Mouse (Mus musculus) forebrain, embryonic 14.5 days (tissue): ENCODE measurements around the gene Capn11. TPM values are rescaled to one million over a fixed set of nuclear protein-coding genes. Genes with fewer than 3 reads are reported as not detected.

Experiments
- ATAC-seq: fragments of 200-750 bp; cut with Nextera tagmentation; 2 replicates; pipeline ENCODE4 v1.8.0; 2017; ENCODE audit warnings: mild to moderate bottlenecking, moderate library complexity
- DNase-seq: peaks from one replicate; pipeline ENCODE4 v3.0.0-alpha.2; 2015; ENCODE audit warnings: low spot score
- H3K27ac ChIP-seq: fragments of 300-500 bp; sonication (generic); 2 replicates; pipeline ENCODE4 v1.5.1; 2014; ENCODE audit warnings: low read depth, mild to moderate bottlenecking, control low read depth, low read length, moderate library complexity
- H3K27me3 ChIP-seq: fragments of 300-500 bp; sonication (generic); replicated peaks from 2 replicates; pipeline ENCODE4 v1.6.1; 2014; ENCODE audit warnings: low read length, control low read depth, mixed read lengths; ENCODE audit not compliant: control insufficient read depth, insufficient read depth
- H3K36me3 ChIP-seq: fragments of 300-500 bp; sonication (generic); 2 replicates; pipeline ENCODE4 v1.6.1; 2014; ENCODE audit warnings: low read length, control low read depth; ENCODE audit not compliant: control insufficient read depth, insufficient read depth
- H3K4me1 ChIP-seq: fragments of 300-500 bp; sonication (generic); 2 replicates; pipeline ENCODE4 v1.6.1; 2014; ENCODE audit warnings: antibody characterized with exemption, low read length, control low read depth; ENCODE audit not compliant: control insufficient read depth, insufficient read depth
- H3K4me2 ChIP-seq: fragments of 300-500 bp; sonication (generic); 2 replicates; pipeline ENCODE4 v1.6.1; 2014; ENCODE audit warnings: mild to moderate bottlenecking, control low read depth, low read length
- H3K4me3 ChIP-seq: fragments of 300-500 bp; sonication (generic); 2 replicates; pipeline ENCODE4 v1.5.1; 2014; ENCODE audit warnings: low read depth, low read length, control low read depth
- H3K9ac ChIP-seq: fragments of 300-500 bp; sonication (generic); 2 replicates; pipeline ENCODE4 v1.6.1; 2014; ENCODE audit warnings: mild to moderate bottlenecking, low read length, control low read depth, moderate library complexity
- H3K9me3 ChIP-seq: fragments of 300-500 bp; sonication (generic); replicated peaks from 2 replicates; pipeline ENCODE4 v1.6.1; 2016; ENCODE audit warnings: low read length, control low read depth, mixed read lengths; ENCODE audit not compliant: control insufficient read depth
- WGBS: fragments of 180-500 bp; shearing (Covaris S2); extraction: QIAGEN DNeasy Blood & Tissue Kit; methylation state at CpG from one replicate; pipeline ENCODE4 v1.1.7; 2014; 5-methylcytosine and 5-hydroxymethylcytosine counted together
- polyA plus RNA-seq: library from polyadenylated mRNA; unstranded; fragments of >200 nt; fragmentation: Nextera tagmentation; extraction: Ambion mirVana; gene quantifications from 2 replicates; pipeline ENCODE4 v1.2.1, GENCODE M21; 2014

Gene Capn11
- polyA plus RNA-seq, 1 experiment from 2014 or later: 0.61 TPM

GRCm38 (mm10) chr17:45599446-45600242, 59.5 kb downstream of the Capn11 start, which contains the start of gene Slc29a1:
Slc29a1 (minus strand) TSS chr17:45599606.
- WGBS: 17% methylated on average over 32 of the region's 32 CpGs
- Histone ChIP-seq H3K36me3 (no peaks in the 10 kb centered on the region), H3K9ac (peak within 1 kb of the TSS; percentile 48), H3K4me3 (peak within 1 kb of the TSS; percentile 24), H3K4me1 (peaks cover 13% of the 10 kb centered on the region; the same call in 1 of the 2 replicates), H3K27ac (no peak within 1 kb of the TSS), H3K9me3 (no peaks in the 10 kb centered on the region), H3K27me3 (peaks cover 28% of the 10 kb centered on the region), H3K4me2 (peak within 1 kb of the TSS; percentile 55)
- no peak for ATAC-seq
- peak; percentile 37 for DNase-seq

GRCm38 (mm10) chr17:45598891-45599290, 60.2 kb downstream of the Capn11 start:
- H3K9me3 ChIP-seq: no peaks in the 10 kb centered on the region
- 42% methylated on average over 3 of the region's 3 CpGs for WGBS
- no peak for DNase-seq
- no peak overlapping the region for H3K9ac ChIP-seq
- peak overlapping the region; percentile 55; the same call in 1 of the 2 replicates for H3K4me2 ChIP-seq
- peaks cover 30% of the 10 kb centered on the region for H3K27me3 ChIP-seq
- H3K4me1 ChIP-seq: peaks cover 19% of the 10 kb centered on the region; the same call in 1 of the 2 replicates
- no peak overlapping the region for H3K4me3 ChIP-seq
- H3K27ac ChIP-seq: no peak overlapping the region
- ATAC-seq: no peak
- H3K36me3 ChIP-seq: no peaks in the 10 kb centered on the region

DNA sequence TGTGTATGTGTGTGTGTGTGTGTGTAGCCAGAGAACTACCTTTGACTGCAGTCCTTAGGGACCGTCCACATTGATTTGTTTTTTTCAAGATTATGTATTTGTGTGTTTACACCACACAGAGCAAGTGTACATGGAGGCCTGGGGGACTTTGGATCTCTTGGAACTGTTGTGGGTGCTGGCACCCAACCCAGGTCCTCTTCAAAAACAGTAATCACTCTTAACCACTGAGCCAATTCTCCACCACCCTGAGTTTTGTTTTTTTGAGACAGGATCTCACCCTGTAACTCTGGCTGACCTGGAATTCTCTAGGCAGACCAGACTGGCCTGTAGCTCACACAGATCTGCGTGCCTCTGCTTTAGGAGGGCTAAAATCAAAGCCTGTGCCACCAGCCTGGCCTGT, 60.7 kb downstream of the Capn11 start:
- Histone ChIP-seq H3K4me2 (no peak overlapping the region), H3K27ac (no peak overlapping the region), H3K4me1 (peaks cover 19% of the 10 kb centered on the region; the same call in 1 of the 2 replicates), H3K4me3 (no peak overlapping the region), H3K9ac (no peak overlapping the region), H3K36me3 (no peaks in the 10 kb centered on the region), H3K9me3 (no peaks in the 10 kb centered on the region), H3K27me3 (peaks cover 30% of the 10 kb centered on the region)
- WGBS: 91% methylated on average over 2 of the region's 2 CpGs
- ATAC-seq (no peak), DNase-seq (no peak)

- Histone ChIP-seq H3K27me3 (peaks cover 30% of the 10 kb centered on the region), H3K9ac (no peak overlapping the region), H3K4me1 (peaks cover 19% of the 10 kb centered on the region; the same call in 1 of the 2 replicates), H3K36me3 (no peaks in the 10 kb centered on the region), H3K4me3 (no peak overlapping the region), H3K27ac (no peak overlapping the region), H3K9me3 (no peaks in the 10 kb centered on the region), H3K4me2 (no peak overlapping the region)
- DNase-seq: peak; percentile 75
- WGBS: 35% methylated on average over 3 of the region's 3 CpGs
- no peak for ATAC-seq
Observed at GRCm38 (mm10) chr17:45597787-45598186, 61.3 kb downstream of the Capn11 start.

GRCm38 (mm10) chr17:45596631-45597396, 62.3 kb downstream of the Capn11 start:
- Histone ChIP-seq H3K4me3 (no peak overlapping the region), H3K4me2 (no peak overlapping the region), H3K27me3 (peaks cover 27% of the 10 kb centered on the region), H3K36me3 (no peaks in the 10 kb centered on the region), H3K9me3 (no peaks in the 10 kb centered on the region), H3K27ac (peak overlapping the region; percentile 78), H3K9ac (no peak overlapping the region), H3K4me1 (peaks cover 19% of the 10 kb centered on the region; the same call in 1 of the 2 replicates)
- ATAC-seq (peak; percentile 69), DNase-seq (peak; percentile 72)
- WGBS: 25% methylated on average over 11 of the region's 11 CpGs

- Histone ChIP-seq H3K27me3 (peaks cover 18% of the 10 kb centered on the region), H3K9me3 (no peaks in the 10 kb centered on the region), H3K9ac (peak overlapping the region; percentile 58), H3K4me3 (peak overlapping the region; percentile 34), H3K36me3 (no peaks in the 10 kb centered on the region), H3K4me1 (peaks cover 19% of the 10 kb centered on the region; the same call in 1 of the 2 replicates), H3K4me2 (peak overlapping the region; percentile 63), H3K27ac (peak overlapping the region; percentile 78; the same call in 1 of the 2 replicates)
- ATAC-seq: peak; percentile 19
- no peak for DNase-seq
- WGBS: 3% methylated on average over 23 of the region's 23 CpGs
Observed at GRCm38 (mm10) chr17:45595736-45596390, 63.3 kb downstream of the Capn11 start.

DNA sequence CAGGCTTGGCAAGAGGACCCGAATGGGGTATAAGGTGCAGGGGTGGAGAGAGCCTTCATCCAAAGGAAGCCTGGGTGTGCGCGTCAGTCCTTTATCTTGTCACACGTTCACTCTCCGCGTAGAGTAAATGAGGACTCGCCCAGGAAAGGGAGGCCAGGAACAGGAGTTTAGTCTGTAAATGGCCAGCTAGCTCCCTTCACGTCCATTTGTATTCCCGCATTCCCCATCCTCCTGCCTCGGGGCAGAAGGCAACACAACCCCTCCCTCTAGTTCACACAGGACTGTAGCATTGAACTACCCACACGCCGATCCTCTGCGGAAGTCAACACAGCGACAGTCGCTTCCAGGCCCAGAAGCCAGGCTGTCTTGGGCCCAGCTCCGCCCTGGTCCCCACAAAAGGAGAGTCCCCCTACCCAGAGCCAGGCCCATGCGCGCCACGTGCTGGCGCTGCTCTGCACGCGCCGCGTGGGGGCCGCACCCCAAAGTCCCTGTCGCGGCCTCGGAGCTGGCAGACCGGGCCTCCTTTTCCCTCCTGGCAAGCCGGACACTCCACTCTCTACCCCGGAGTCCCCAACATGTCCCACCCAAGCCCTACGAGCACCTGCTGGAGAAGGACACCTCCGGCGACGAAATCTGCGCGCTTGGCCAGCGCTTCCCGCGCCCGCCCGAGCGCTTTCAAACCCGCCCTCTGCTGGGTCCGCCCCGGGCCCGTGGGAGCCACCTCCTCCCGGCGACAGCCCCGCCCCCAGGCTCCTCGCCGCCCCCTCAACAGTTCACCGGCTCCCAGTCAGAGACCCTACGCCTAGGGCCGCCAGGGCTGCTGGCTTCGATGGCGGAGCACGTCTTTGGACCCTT, 64.0 kb downstream of the Capn11 start:
- peaks cover 10% of the 10 kb centered on the region; the same call in 1 of the 2 replicates for H3K27me3 ChIP-seq
- no peaks in the 10 kb centered on the region for H3K36me3 ChIP-seq
- DNase-seq (peak; percentile 70), ATAC-seq (peak; percentile 80)
- H3K4me2 ChIP-seq: peak overlapping the region; percentile 63
- no peaks in the 10 kb centered on the region for H3K9me3 ChIP-seq
- H3K4me1 ChIP-seq: peaks cover 19% of the 10 kb centered on the region; the same call in 1 of the 2 replicates
- H3K27ac ChIP-seq: 0 out of 2 replicates have a peak overlapping the region, but pooled peaks have one; percentile 30
- 3% methylated on average over 50 of the region's 58 CpGs for WGBS
- H3K4me3 ChIP-seq: peak overlapping the region; percentile 34
- peak overlapping the region; percentile 58 for H3K9ac ChIP-seq

DNA sequence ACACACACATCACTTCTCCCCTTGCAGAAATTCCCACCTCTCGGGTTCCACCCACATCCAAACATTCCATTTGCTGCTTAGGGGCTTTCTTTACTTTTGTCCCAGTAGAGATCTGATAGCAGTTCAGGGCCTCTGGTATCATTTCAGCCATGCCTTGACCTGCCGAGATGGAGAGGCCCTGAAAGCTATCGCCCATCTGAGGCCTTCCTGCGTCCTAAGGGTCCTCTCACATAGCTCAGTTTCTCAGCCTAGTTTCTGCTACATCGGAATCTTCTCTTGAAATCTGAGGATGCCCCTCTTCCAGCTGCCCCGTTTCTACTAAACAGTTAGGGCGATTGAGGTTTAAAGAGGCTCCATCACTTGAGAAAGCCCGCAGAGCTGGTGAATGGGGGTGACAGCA, 64.9 kb downstream of the Capn11 start:
- Histone ChIP-seq H3K9me3 (no peaks in the 10 kb centered on the region), H3K9ac (peak overlapping the region; percentile 58; the same call in 1 of the 2 replicates), H3K27ac (no peak overlapping the region), H3K4me1 (peaks cover 14% of the 10 kb centered on the region; the same call in 1 of the 2 replicates), H3K4me2 (peak overlapping the region; percentile 63), H3K27me3 (peaks cover 5% of the 10 kb centered on the region; the same call in 1 of the 2 replicates), H3K4me3 (peak overlapping the region; percentile 34; the same call in 1 of the 2 replicates), H3K36me3 (no peaks in the 10 kb centered on the region)
- WGBS: 48% methylated on average over 8 of the region's 8 CpGs
- no peak for ATAC-seq
- DNase-seq: no peak
